Mouse (Mus musculus): ENCODE results near the gene Agpat1. TPM values are rescaled to one million over a fixed set of nuclear protein-coding genes. Genes with fewer than 3 reads are reported as not detected.

Agpat1 gene
- total RNA-seq, 2 experiments from 2014 or later, result 159 to 169 TPM

GRCm38 (mm10) chr17:34655160-34655559, 51.1 kb downstream of the Agpat1 start:
- peak in 1 of 2 experiments; percentile 19 for DNase-seq

- peak in 1 of 2 experiments; percentile 66 for DNase-seq
These were observed 51.5 kb downstream of the Agpat1 start for GRCm38 (mm10) chr17:34655581-34655991.

- DNase-seq, result no peak
These were observed 52.6 kb downstream of the Agpat1 start for GRCm38 (mm10) chr17:34656666-34657065.

GRCm38 (mm10) chr17:34657271-34657670, 53.2 kb downstream of the Agpat1 start:
- no peak for DNase-seq

- no peak for DNase-seq
These were observed 54.1 kb downstream of the Agpat1 start for GRCm38 (mm10) chr17:34658145-34658544.

- DNase-seq, result no peak
These were observed 54.5 kb downstream of the Agpat1 start for GRCm38 (mm10) chr17:34658591-34658990.

GRCm38 (mm10) chr17:34659181-34659896, 55.3 kb downstream of the Agpat1 start:
- no peak for DNase-seq

GRCm38 (mm10) chr17:34659897-34660214, 55.8 kb downstream of the Agpat1 start:
- no peak for DNase-seq

GRCm38 (mm10) chr17:34660259-34660820, 56.3 kb downstream of the Agpat1 start:
- DNase-seq, result no peak

- DNase-seq, result no peak
These were observed 57.1 kb downstream of the Agpat1 start for GRCm38 (mm10) chr17:34661121-34661591.

GRCm38 (mm10) chr17:34662468-34662867, 58.4 kb downstream of the Agpat1 start:
- DNase-seq, result no peak

- no peak for DNase-seq
These were observed 58.9 kb downstream of the Agpat1 start for GRCm38 (mm10) chr17:34662978-34663377.

Other genes with a start within 250 kb of the Agpat1 start
- gene Btnl2, start 249.4 kb upstream of the Agpat1 start, total RNA-seq (2021), result under 1 TPM; 0.43 to 0.82 TPM
- not detected for gene Btnl1, start 227.1 kb upstream of the Agpat1 start, total RNA-seq (2021)
- gene BC051142, start 205.4 kb upstream of the Agpat1 start, total RNA-seq (2021), result 1 to 10 TPM; 2.3 to 3.6 TPM
- gene Btnl4, start 126.9 kb upstream of the Agpat1 start, total RNA-seq (2021), result not detected
- not detected for gene Btnl6, start 86.9 kb upstream of the Agpat1 start, total RNA-seq (2021)
- 10 to 100 TPM in 1 of 2 experiments, 1 to 10 TPM in 1; 7.0 to 11.5 TPM for gene Notch4, start 40.0 kb upstream of the Agpat1 start, total RNA-seq (2021)
- 1 to 10 TPM; 2.1 to 2.2 TPM for gene Gpsm3, start 14.5 kb upstream of the Agpat1 start, total RNA-seq (2021)
- 10 to 100 TPM; 63.0 to 63.9 TPM for gene Pbx2, start 13.0 kb upstream of the Agpat1 start, total RNA-seq (2021)
- gene Ager, start 6.4 kb upstream of the Agpat1 start, total RNA-seq (2021), result under 1 TPM; 0.60 to 0.94 TPM
- 10 to 100 TPM; 79.4 to 87.3 TPM for gene Rnf5, start 572 bp upstream of the Agpat1 start, total RNA-seq (2021)
- gene Egfl8, start 11.7 kb downstream of the Agpat1 start, total RNA-seq (2021), result 1 to 10 TPM; 1.8 to 2.0 TPM
- gene Ppt2, start 24.2 kb downstream of the Agpat1 start, total RNA-seq (2021), result 10 to 100 TPM; 44.4 to 50.8 TPM
- gene Prrt1, start 25.3 kb downstream of the Agpat1 start, total RNA-seq (2021), result 100 to 1,000 TPM; 317 to 352 TPM
- 10 to 100 TPM; 17.9 to 18.0 TPM for gene Fkbpl, start 40.5 kb downstream of the Agpat1 start, total RNA-seq (2021)
- 100 to 1,000 TPM in 1 of 2 experiments, 10 to 100 TPM in 1; 89.9 to 101 TPM for gene Atf6b, start 42.9 kb downstream of the Agpat1 start, total RNA-seq (2021)
- gene Tnxb, start 66.3 kb downstream of the Agpat1 start, total RNA-seq (2021), result 10 to 100 TPM in 1 of 2 experiments, 1 to 10 TPM in 1; 9.9 to 10.7 TPM
- gene C4b, start 139.6 kb downstream of the Agpat1 start, total RNA-seq (2021), result 10 to 100 TPM; 15.7 to 22.6 TPM
- gene Cyp21a1, start 200.3 kb downstream of the Agpat1 start, total RNA-seq (2021), result under 1 TPM in 1 of 2 experiments, not detected in 1; 0.32 TPM
- 10 to 100 TPM; 54.9 to 61.0 TPM for gene Stk19, start 232.7 kb downstream of the Agpat1 start, total RNA-seq (2021)
- 10 to 100 TPM; 37.1 to 43.9 TPM for gene Dxo, start 232.8 kb downstream of the Agpat1 start, total RNA-seq (2021)
- 10 to 100 TPM; 69.5 to 72.4 TPM for gene Skiv2l, start 245.9 kb downstream of the Agpat1 start, total RNA-seq (2021)
- 10 to 100 TPM; 29.2 to 32.1 TPM for gene Nelfe, start 246.1 kb downstream of the Agpat1 start, total RNA-seq (2021)